Mouse (Mus musculus): Measurements from ENCODE around the gene Thsd4. TPM values are rescaled to one million over a fixed set of nuclear protein-coding genes. Genes with fewer than 3 reads are reported as not detected.

The Thsd4 gene
- polyA plus RNA-seq, 1 experiment from 2014 or later, result 5.0 TPM

DNA sequence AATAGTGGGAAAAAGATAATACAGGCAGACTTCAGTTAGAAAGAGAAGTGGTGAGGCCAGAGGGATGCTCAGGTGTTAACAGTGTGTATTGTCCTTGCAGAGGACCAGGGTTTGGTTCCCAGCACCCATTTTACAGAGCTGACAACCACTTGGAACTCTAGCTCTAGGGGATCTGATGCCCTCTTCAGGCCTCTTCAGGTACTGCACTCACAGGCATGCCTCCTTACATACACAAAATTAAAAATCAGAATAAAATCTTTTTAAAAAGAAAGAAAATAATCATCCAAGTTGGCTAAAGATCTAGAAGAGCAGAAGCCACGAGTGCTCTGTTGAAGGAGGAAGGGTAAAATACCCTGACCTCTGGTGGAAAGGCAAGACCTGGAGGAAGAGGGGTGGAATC lies 478.7 kb downstream of the Thsd4 start:
- no peak for ATAC-seq
- 95% methylated on average over 1 of the region's 1 CpGs for WGBS
- no peaks in the 10 kb centered on the region for H3K36me3 ChIP-seq (ENCODE audit: control insufficient read depth, insufficient read depth)
- H3K4me2 ChIP-seq (ENCODE audit: low read length), result no peak overlapping the region
- no peak overlapping the region for H3K4me3 ChIP-seq (replicated peaks; ENCODE audit: low read length)
- no peaks in the 10 kb centered on the region for H3K9me3 ChIP-seq (ENCODE audit: control insufficient read depth, low read length)
- H3K4me1 ChIP-seq (replicated peaks; ENCODE audit: control insufficient read depth, insufficient read depth, low read length), result no peaks in the 10 kb centered on the region
- no peak overlapping the region for H3K9ac ChIP-seq (replicated peaks; ENCODE audit: low read depth, low read length)
- no peak overlapping the region for H3K27ac ChIP-seq (ENCODE audit: low read length)
- no peaks in the 10 kb centered on the region for H3K27me3 ChIP-seq (replicated peaks; ENCODE audit: control insufficient read depth, insufficient read depth, low read length)

DNA sequence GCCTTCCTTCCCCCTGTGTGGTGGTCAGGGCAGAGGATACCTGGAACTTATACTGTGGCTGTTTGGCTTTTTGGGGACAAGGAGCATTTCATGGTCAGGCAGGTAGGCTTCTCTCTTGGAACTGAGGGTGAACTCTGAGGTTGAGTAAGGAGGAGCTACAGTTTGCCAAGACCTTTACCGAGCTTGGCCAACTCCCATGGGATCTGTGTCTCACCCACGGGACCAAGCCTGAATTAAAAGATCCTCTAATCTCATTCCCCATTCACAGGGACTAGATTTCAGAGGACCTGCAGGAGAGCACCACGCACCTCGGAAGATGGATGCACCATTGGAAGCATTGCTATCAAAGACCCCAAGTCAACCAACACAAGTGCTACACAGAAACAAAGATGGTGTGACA lies 487.0 kb downstream of the Thsd4 start:
- no peak overlapping the region for H3K27ac ChIP-seq (ENCODE audit: low read length)
- H3K4me1 ChIP-seq (replicated peaks; ENCODE audit: control insufficient read depth, insufficient read depth, low read length), result no peaks in the 10 kb centered on the region
- H3K4me3 ChIP-seq (replicated peaks; ENCODE audit: low read length), result no peak overlapping the region
- no peaks in the 10 kb centered on the region for H3K9me3 ChIP-seq (ENCODE audit: control insufficient read depth, low read length)
- no peak overlapping the region for H3K4me2 ChIP-seq (ENCODE audit: low read length)
- no peaks in the 10 kb centered on the region for H3K36me3 ChIP-seq (ENCODE audit: control insufficient read depth, insufficient read depth)
- 94% methylated on average over 4 of the region's 4 CpGs for WGBS
- no peaks in the 10 kb centered on the region for H3K27me3 ChIP-seq (replicated peaks; ENCODE audit: control insufficient read depth, insufficient read depth, low read length)
- H3K9ac ChIP-seq (replicated peaks; ENCODE audit: low read depth, low read length), result no peak overlapping the region
- no peak for ATAC-seq

DNA sequence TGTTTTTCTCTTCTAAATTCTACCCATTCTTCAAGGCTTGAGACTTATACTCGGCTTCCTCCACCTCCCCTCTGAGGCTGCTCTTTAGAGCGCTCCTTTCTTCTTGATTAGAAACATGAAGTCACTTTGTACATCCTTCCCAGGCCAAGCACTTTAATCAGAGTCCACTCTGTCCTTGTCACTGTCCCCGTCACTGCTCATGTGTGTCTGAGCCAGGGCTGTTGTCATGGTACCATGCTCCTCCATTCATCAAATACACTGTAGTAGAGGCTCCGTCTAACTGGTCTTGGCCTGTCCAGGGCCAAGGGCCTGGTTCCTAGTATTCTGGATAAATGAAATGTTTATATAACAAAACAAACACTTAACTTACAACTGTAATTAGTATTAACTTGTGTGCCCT lies 494.6 kb downstream of the Thsd4 start:
- no peaks in the 10 kb centered on the region for H3K36me3 ChIP-seq (ENCODE audit: control insufficient read depth, insufficient read depth)
- H3K9ac ChIP-seq (replicated peaks; ENCODE audit: low read depth, low read length), result no peak overlapping the region
- no peaks in the 10 kb centered on the region for H3K27me3 ChIP-seq (replicated peaks; ENCODE audit: control insufficient read depth, insufficient read depth, low read length)
- no peak for ATAC-seq
- no peaks in the 10 kb centered on the region for H3K9me3 ChIP-seq (ENCODE audit: control insufficient read depth, low read length)
- H3K4me1 ChIP-seq (replicated peaks; ENCODE audit: control insufficient read depth, insufficient read depth, low read length), result peaks cover 6% of the 10 kb centered on the region
- H3K4me3 ChIP-seq (replicated peaks; ENCODE audit: low read length), result no peak overlapping the region
- no peak overlapping the region for H3K27ac ChIP-seq (ENCODE audit: low read length)
- 80% methylated on average over 4 of the region's 4 CpGs for WGBS
- no peak overlapping the region for H3K4me2 ChIP-seq (ENCODE audit: low read length)

DNA sequence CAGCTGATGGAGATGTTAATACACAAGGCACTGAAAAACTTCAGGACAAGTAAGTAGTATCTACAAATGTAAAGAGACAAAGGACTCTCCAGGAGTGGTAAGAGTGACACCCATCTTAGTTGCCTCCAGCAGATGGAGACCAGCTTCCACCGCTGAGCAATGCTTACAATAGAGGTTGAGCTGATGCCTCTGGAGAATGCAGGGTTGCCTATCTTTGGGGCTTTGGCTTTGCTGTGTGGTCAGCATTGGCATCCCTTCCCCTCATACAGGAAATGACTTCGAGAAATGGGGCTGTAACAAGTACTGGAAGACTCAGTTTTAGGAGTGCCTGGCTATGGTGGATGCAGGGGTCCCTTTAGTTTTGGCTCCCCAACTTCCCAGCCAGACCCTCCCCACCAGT lies 495.1 kb downstream of the Thsd4 start:
- H3K9ac ChIP-seq (replicated peaks; ENCODE audit: low read depth, low read length), result no peak overlapping the region

DNA sequence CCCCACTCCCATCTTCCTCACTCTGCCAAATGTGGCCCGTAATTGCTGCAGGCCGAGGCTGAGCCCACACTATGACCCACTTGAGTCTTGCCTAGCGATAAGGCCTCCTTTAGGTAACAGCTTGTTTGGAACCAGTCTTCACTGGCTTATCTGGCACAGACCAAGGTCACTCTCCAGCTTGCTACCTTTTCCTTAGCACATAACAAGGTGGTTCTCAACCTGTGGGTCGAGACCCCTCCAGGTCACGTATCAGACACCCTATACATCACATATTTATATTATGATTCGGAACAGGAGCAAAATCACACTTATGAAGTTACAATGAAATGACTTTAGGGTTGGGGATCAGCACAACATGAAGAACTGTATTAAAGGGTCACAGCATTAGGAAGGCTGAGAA lies 495.9 kb downstream of the Thsd4 start:
- Histone ChIP-seq H3K4me3 (replicated peaks; ENCODE audit: low read length) (no peak overlapping the region), H3K4me1 (replicated peaks; ENCODE audit: control insufficient read depth, insufficient read depth, low read length) (peaks cover 6% of the 10 kb centered on the region), H3K27me3 (replicated peaks; ENCODE audit: control insufficient read depth, insufficient read depth, low read length) (no peaks in the 10 kb centered on the region), H3K27ac (ENCODE audit: low read length) (no peak overlapping the region), H3K4me2 (ENCODE audit: low read length) (no peak overlapping the region), H3K9ac (replicated peaks; ENCODE audit: low read depth, low read length) (no peak overlapping the region), H3K9me3 (ENCODE audit: control insufficient read depth, low read length) (no peaks in the 10 kb centered on the region), H3K36me3 (ENCODE audit: control insufficient read depth, insufficient read depth) (no peaks in the 10 kb centered on the region)
- no peak for ATAC-seq
- 95% methylated on average over 6 of the region's 6 CpGs for WGBS

More for the DNA sequence above, 495.1 kb downstream of the Thsd4 start:
- 100% methylated on average over 2 of the region's 2 CpGs for WGBS
- no peaks in the 10 kb centered on the region for H3K36me3 ChIP-seq (ENCODE audit: control insufficient read depth, insufficient read depth)
- H3K4me3 ChIP-seq (replicated peaks; ENCODE audit: low read length), result no peak overlapping the region
- H3K4me2 ChIP-seq (ENCODE audit: low read length), result no peak overlapping the region
- peaks cover 6% of the 10 kb centered on the region for H3K4me1 ChIP-seq (replicated peaks; ENCODE audit: control insufficient read depth, insufficient read depth, low read length)
- H3K27me3 ChIP-seq (replicated peaks; ENCODE audit: control insufficient read depth, insufficient read depth, low read length), result no peaks in the 10 kb centered on the region
- no peaks in the 10 kb centered on the region for H3K9me3 ChIP-seq (ENCODE audit: control insufficient read depth, low read length)
- no peak for ATAC-seq
- H3K27ac ChIP-seq (ENCODE audit: low read length), result no peak overlapping the region

DNA sequence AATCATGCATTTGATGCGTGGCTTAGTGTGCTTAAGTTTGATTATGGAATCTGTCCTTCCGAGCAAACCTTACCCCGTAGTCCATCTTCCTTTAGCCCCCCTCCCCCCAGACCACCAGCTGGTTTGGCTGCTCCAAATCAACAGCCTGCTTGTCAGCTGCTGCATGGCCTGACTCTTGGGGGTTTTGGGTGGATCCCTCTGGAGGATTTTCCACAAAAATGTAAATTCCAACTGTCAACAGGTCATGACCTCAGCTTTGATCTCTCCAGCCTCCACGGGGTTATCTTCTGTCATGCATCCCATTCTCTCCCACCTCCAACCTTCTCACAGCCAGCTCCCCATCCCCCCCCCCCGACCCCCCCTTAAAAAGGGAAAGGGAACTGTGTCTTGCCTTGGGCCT lies 496.9 kb downstream of the Thsd4 start:
- ATAC-seq, result no peak
- WGBS, result 15% methylated on average over 5 of the region's 5 CpGs
- Histone ChIP-seq H3K4me1 (replicated peaks; ENCODE audit: control insufficient read depth, insufficient read depth, low read length) (peaks cover 6% of the 10 kb centered on the region), H3K27ac (ENCODE audit: low read length) (no peak overlapping the region), H3K9me3 (ENCODE audit: control insufficient read depth, low read length) (no peaks in the 10 kb centered on the region), H3K9ac (replicated peaks; ENCODE audit: low read depth, low read length) (no peak overlapping the region), H3K36me3 (ENCODE audit: control insufficient read depth, insufficient read depth) (no peaks in the 10 kb centered on the region), H3K27me3 (replicated peaks; ENCODE audit: control insufficient read depth, insufficient read depth, low read length) (no peaks in the 10 kb centered on the region), H3K4me3 (replicated peaks; ENCODE audit: low read length) (no peak overlapping the region), H3K4me2 (ENCODE audit: low read length) (no peak overlapping the region)

DNA sequence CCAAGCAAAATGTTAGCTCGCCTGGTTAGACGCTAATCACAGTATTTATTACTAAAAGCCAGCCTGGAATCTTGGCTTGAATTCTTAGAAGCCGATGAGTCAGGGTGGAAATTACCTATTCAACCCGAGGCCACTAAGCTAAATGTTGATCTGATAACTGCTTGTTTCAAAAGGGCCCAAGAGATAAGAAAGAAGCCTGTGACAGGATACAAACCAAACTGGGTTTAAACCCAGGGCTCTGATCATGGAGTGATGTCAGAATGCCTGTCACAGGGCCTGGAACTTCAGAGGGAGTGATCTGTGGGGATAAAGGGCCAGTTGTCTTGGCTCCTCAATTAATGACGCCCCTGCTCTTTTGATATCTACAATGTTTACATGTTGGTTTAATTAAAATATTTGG lies 497.3 kb downstream of the Thsd4 start:
- WGBS, result 15% methylated on average over 5 of the region's 5 CpGs
- no peak overlapping the region; the same call in 1 of the 2 replicates for H3K27ac ChIP-seq (ENCODE audit: low read length)
- no peak overlapping the region for H3K4me2 ChIP-seq (ENCODE audit: low read length)
- no peaks in the 10 kb centered on the region for H3K27me3 ChIP-seq (replicated peaks; ENCODE audit: control insufficient read depth, insufficient read depth, low read length)
- no peaks in the 10 kb centered on the region for H3K36me3 ChIP-seq (ENCODE audit: control insufficient read depth, insufficient read depth)
- ATAC-seq, result no peak
- no peak overlapping the region for H3K4me3 ChIP-seq (replicated peaks; ENCODE audit: low read length)
- peaks cover 6% of the 10 kb centered on the region for H3K4me1 ChIP-seq (replicated peaks; ENCODE audit: control insufficient read depth, insufficient read depth, low read length)
- no peaks in the 10 kb centered on the region for H3K9me3 ChIP-seq (ENCODE audit: control insufficient read depth, low read length)
- no peak overlapping the region for H3K9ac ChIP-seq (replicated peaks; ENCODE audit: low read depth, low read length)

DNA sequence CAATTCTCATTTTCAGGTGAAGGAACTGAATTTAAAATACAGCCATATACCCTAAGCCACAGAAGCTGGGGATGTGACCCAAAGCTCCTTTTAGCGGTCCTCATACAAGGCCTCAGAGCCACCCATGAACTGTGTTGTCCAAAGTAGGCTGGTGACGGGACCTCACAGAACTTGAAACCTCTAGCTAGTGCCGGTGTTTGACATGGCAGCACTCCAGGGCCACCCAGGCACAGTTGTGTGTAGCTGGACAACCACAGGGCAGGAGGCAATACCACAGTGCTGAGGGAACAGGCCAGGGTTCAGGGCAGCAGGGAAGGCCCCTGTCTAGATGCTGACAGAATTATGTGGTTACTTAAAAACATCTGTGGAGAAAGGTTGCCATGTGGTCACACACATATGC lies 499.5 kb downstream of the Thsd4 start:
- Histone ChIP-seq H3K4me2 (ENCODE audit: low read length) (no peak overlapping the region), H3K27me3 (replicated peaks; ENCODE audit: control insufficient read depth, insufficient read depth, low read length) (no peaks in the 10 kb centered on the region), H3K4me3 (replicated peaks; ENCODE audit: low read length) (no peak overlapping the region), H3K27ac (ENCODE audit: low read length) (no peak overlapping the region), H3K9me3 (ENCODE audit: control insufficient read depth, low read length) (no peaks in the 10 kb centered on the region), H3K36me3 (ENCODE audit: control insufficient read depth, insufficient read depth) (no peaks in the 10 kb centered on the region), H3K4me1 (replicated peaks; ENCODE audit: control insufficient read depth, insufficient read depth, low read length) (peaks cover 4% of the 10 kb centered on the region), H3K9ac (replicated peaks; ENCODE audit: low read depth, low read length) (no peak overlapping the region)
- ATAC-seq, result no peak
- WGBS, result 85% methylated on average over 3 of the region's 3 CpGs

DNA sequence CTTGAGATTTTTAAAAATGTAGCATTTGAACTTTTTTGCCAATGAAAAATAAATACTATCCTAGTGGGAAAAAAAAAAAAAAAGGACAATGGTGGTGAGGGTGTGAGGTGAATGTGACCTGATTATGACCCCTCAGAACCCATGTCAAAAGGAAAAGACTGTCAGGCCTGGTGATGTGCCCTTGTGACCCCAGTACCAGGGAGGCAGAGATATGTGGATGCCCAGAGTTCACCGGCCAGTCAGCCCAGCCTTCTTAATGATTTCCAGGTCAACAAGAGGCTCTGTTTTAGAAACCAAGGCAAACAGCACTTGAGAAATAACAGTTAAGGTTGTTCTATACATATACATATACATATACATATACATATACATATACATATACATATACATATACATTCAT lies 501.4 kb downstream of the Thsd4 start:
- Histone ChIP-seq H3K4me3 (replicated peaks; ENCODE audit: low read length) (no peak overlapping the region), H3K9me3 (ENCODE audit: control insufficient read depth, low read length) (no peaks in the 10 kb centered on the region), H3K9ac (replicated peaks; ENCODE audit: low read depth, low read length) (no peak overlapping the region), H3K27me3 (replicated peaks; ENCODE audit: control insufficient read depth, insufficient read depth, low read length) (no peaks in the 10 kb centered on the region), H3K36me3 (ENCODE audit: control insufficient read depth, insufficient read depth) (no peaks in the 10 kb centered on the region), H3K4me1 (replicated peaks; ENCODE audit: control insufficient read depth, insufficient read depth, low read length) (peaks cover 4% of the 10 kb centered on the region), H3K27ac (ENCODE audit: low read length) (no peak overlapping the region), H3K4me2 (ENCODE audit: low read length) (no peak overlapping the region)
- WGBS, result 88% methylated on average over 1 of the region's 1 CpGs
- no peak for ATAC-seq

DNA sequence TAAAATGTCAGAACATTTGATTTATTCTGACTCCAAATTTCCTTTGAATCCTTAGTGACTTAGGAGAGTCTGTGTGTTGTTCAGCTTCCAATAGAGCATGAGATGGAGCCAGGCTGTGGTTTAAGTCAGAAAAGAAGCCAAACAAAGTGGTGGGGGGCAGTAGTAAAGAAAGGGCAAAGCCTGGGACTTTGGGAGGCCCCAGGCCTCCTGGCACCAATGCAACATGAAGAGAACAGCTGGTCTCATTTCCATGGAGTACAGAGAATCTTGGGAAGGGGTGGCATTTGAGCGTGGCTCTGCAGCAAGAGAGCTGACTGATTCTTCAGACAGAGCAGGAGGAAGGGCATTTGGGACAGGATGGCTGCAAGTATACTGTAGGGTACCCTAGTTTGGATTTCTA lies 511.6 kb downstream of the Thsd4 start:
- Histone ChIP-seq H3K27ac (ENCODE audit: low read length) (no peak overlapping the region), H3K9ac (replicated peaks; ENCODE audit: low read depth, low read length) (no peak overlapping the region), H3K4me3 (replicated peaks; ENCODE audit: low read length) (no peak overlapping the region), H3K9me3 (ENCODE audit: control insufficient read depth, low read length) (no peaks in the 10 kb centered on the region), H3K4me2 (ENCODE audit: low read length) (no peak overlapping the region), H3K27me3 (replicated peaks; ENCODE audit: control insufficient read depth, insufficient read depth, low read length) (no peaks in the 10 kb centered on the region), H3K36me3 (ENCODE audit: control insufficient read depth, insufficient read depth) (no peaks in the 10 kb centered on the region), H3K4me1 (replicated peaks; ENCODE audit: control insufficient read depth, insufficient read depth, low read length) (no peaks in the 10 kb centered on the region; the same call in 1 of the 2 replicates)
- WGBS, result 59% methylated on average over 1 of the region's 1 CpGs
- ATAC-seq, result no peak
